Comparison of ENCODE assay signal across 25 mouse cellular contexts in the genomic region with DNA sequence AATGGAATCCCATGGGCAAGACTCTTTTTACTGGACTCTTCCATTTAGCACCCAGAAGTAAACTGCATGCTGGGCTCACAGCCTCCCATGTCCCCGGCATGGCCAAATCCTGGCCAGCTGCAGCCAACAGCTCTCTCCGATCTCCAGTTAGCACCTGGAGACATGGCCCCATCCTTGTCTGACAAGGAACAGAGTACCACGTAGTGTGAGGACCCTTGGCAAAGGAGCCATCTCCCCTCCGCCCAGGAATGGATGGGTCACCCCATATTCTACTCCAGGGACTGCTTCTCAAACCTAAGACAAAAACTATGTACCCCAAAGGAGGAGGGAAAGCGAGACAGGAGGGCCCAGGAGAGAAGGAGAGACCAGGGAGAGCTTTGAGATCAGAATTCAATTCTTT.
"Had no signal": no experiment of that assay in that cellular context is flagged by ENCODE, and none has a peak within 500 bp of the region (broad histone marks: within the 10 kb centered on the region; RNA-seq: fewer than 3 reads in every experiment).

No protein-coding gene starts in this region.

- H3K9me3 ChIP-seq: heart, embryonic 13.5 days; heart, embryonic 15.5 days; hindbrain, embryonic 13.5 days; hindbrain, embryonic 15.5 days; kidney, embryonic 15.5 days; limb, embryonic 13.5 days; limb, embryonic 15.5 days; liver, embryonic 13.5 days; liver, embryonic 15.5 days had no signal

- H3K27me3 ChIP-seq: heart, embryonic 13.5 days; heart, embryonic 15.5 days; hindbrain, embryonic 13.5 days; hindbrain, embryonic 15.5 days; kidney, embryonic 15.5 days; limb, embryonic 13.5 days; limb, embryonic 15.5 days; liver, embryonic 13.5 days; liver, embryonic 15.5 days had no signal

- H3K4me3 ChIP-seq: heart, embryonic 13.5 days; heart, embryonic 15.5 days; hindbrain, embryonic 13.5 days; hindbrain, embryonic 15.5 days; kidney, embryonic 15.5 days; limb, embryonic 13.5 days; limb, embryonic 15.5 days; liver, embryonic 13.5 days; liver, embryonic 15.5 days had no signal

- H3K4me1 ChIP-seq: hindbrain, embryonic 13.5 days; limb, embryonic 13.5 days had no signal

- H3K4me2 ChIP-seq: heart, embryonic 11.5 days; heart, embryonic 13.5 days; heart, embryonic 15.5 days; hindbrain, embryonic 13.5 days; hindbrain, embryonic 15.5 days; kidney, embryonic 15.5 days; limb, embryonic 13.5 days; limb, embryonic 15.5 days; liver, embryonic 13.5 days; liver, embryonic 15.5 days had no signal

- H3K9ac ChIP-seq: heart, embryonic 13.5 days; heart, embryonic 15.5 days; hindbrain, embryonic 13.5 days; hindbrain, embryonic 15.5 days; kidney, embryonic 15.5 days; limb, embryonic 13.5 days; limb, embryonic 15.5 days; liver, embryonic 13.5 days; liver, embryonic 15.5 days had no signal

- H3K27ac ChIP-seq: heart, embryonic 13.5 days; heart, embryonic 15.5 days; hindbrain, embryonic 13.5 days; hindbrain, embryonic 15.5 days; hindbrain, postnatal 0 days; kidney, embryonic 15.5 days; kidney, postnatal 0 days; limb, embryonic 13.5 days; limb, embryonic 15.5 days; liver, embryonic 13.5 days; liver, embryonic 15.5 days had no signal

- ATAC-seq: hindbrain, postnatal 0 days; intestine, embryonic 16.5 days had no signal

- DNase-seq: gastrocnemius, postnatal 14 days; gastrocnemius, postnatal 36 days; heart, postnatal 14 days; heart, postnatal 36 days; kidney, adult 11 months; kidney, adult 2 months; kidney, adult 9 months; kidney, postnatal 14 days; kidney, postnatal 36 days; layer of hippocampus, adult 9-11 months; layer of hippocampus, postnatal 36 days; left cerebral cortex, postnatal 4 days; liver, embryonic 13.5 days had no signal
